Mouse (Mus musculus): ENCODE data around the gene Ube2t. TPM values are rescaled to one million over a fixed set of nuclear protein-coding genes. Genes with fewer than 3 reads are reported as not detected.

Gene Ube2t
- total and polyA plus RNA-seq, 3 experiments = 3.2 to 5.9 (median 5.9) TPM

GRCm38 (mm10) chr1:134995954-134996353 lies 33.6 kb downstream of the Ube2t start:
- WGBS = 35% methylated on average over 1 of the region's 1 CpGs
- Histone ChIP-seq H3K27me3 (ENCODE audit: control insufficient read depth, insufficient read depth, low read length) (no peaks in the 10 kb centered on the region), H3K4me3 (no peak overlapping the region), H3K9ac (ENCODE audit: low read depth, low read length) (no peak overlapping the region), H3K4me1 (ENCODE audit: control insufficient read depth, insufficient read depth, low read length) (no peaks in the 10 kb centered on the region), H3K36me3 (ENCODE audit: control insufficient read depth, insufficient read depth, low read length) (no peaks in the 10 kb centered on the region), H3K79me2 (replicated peaks; ENCODE audit: control insufficient read depth, insufficient read depth, low read length) (no peaks in the 10 kb centered on the region), H3K27ac (no peak overlapping the region)
- DNase-seq = no peak
- no peak for TF ChIP-seq POLR2A (IDR thresholded peaks at IDR 0.05; ENCODE audit: insufficient read depth, low read depth, low read length)
- no peak for TF ChIP-seq EP300 (IDR thresholded peaks at IDR 0.05; ENCODE audit: insufficient read depth, low read depth, low read length)
- no peak for TF ChIP-seq CTCF (IDR thresholded peaks at IDR 0.05)
- intact Hi-C loops (cut with DNase I) = no loop called here

- 94% methylated on average over 7 of the region's 7 CpGs for WGBS
- Histone ChIP-seq H3K9ac (ENCODE audit: low read depth, low read length) (no peak overlapping the region), H3K79me2 (replicated peaks; ENCODE audit: control insufficient read depth, insufficient read depth, low read length) (no peaks in the 10 kb centered on the region), H3K4me3 (no peak overlapping the region), H3K27me3 (ENCODE audit: control insufficient read depth, insufficient read depth, low read length) (no peaks in the 10 kb centered on the region), H3K36me3 (ENCODE audit: control insufficient read depth, insufficient read depth, low read length) (no peaks in the 10 kb centered on the region), H3K27ac (no peak overlapping the region), H3K4me1 (ENCODE audit: control insufficient read depth, insufficient read depth, low read length) (no peaks in the 10 kb centered on the region)
- intact Hi-C loops (cut with DNase I) = no loop called here
- no peak for DNase-seq
- TF ChIP-seq EP300 (IDR thresholded peaks at IDR 0.05; ENCODE audit: insufficient read depth, low read depth, low read length) (no peak), POLR2A (IDR thresholded peaks at IDR 0.05; ENCODE audit: insufficient read depth, low read depth, low read length) (no peak), CTCF (IDR thresholded peaks at IDR 0.05) (no peak)
Observed at GRCm38 (mm10) chr1:134996471-134996870, 34.1 kb downstream of the Ube2t start.

GRCm38 (mm10) chr1:134997568-134997967 lies 35.2 kb downstream of the Ube2t start:
- intact Hi-C loops (cut with DNase I) = no loop called here
- Histone ChIP-seq H3K27ac (no peak overlapping the region), H3K4me3 (no peak overlapping the region), H3K4me1 (ENCODE audit: control insufficient read depth, insufficient read depth, low read length) (no peaks in the 10 kb centered on the region), H3K9ac (ENCODE audit: low read depth, low read length) (no peak overlapping the region), H3K36me3 (ENCODE audit: control insufficient read depth, insufficient read depth, low read length) (no peaks in the 10 kb centered on the region), H3K27me3 (ENCODE audit: control insufficient read depth, insufficient read depth, low read length) (no peaks in the 10 kb centered on the region), H3K79me2 (replicated peaks; ENCODE audit: control insufficient read depth, insufficient read depth, low read length) (no peaks in the 10 kb centered on the region)
- DNase-seq = no peak
- TF ChIP-seq POLR2A (IDR thresholded peaks at IDR 0.05; ENCODE audit: insufficient read depth, low read depth, low read length) (no peak), CTCF (IDR thresholded peaks at IDR 0.05) (no peak), EP300 (IDR thresholded peaks at IDR 0.05; ENCODE audit: insufficient read depth, low read depth, low read length) (no peak)
- 79% methylated on average over 5 of the region's 5 CpGs for WGBS

GRCm38 (mm10) chr1:134998231-134998630 lies 35.9 kb downstream of the Ube2t start:
- 68% methylated on average over 8 of the region's 8 CpGs for WGBS
- Histone ChIP-seq H3K4me1 (ENCODE audit: control insufficient read depth, insufficient read depth, low read length) (no peaks in the 10 kb centered on the region), H3K4me3 (no peak overlapping the region), H3K27ac (no peak overlapping the region), H3K79me2 (replicated peaks; ENCODE audit: control insufficient read depth, insufficient read depth, low read length) (no peaks in the 10 kb centered on the region), H3K27me3 (ENCODE audit: control insufficient read depth, insufficient read depth, low read length) (no peaks in the 10 kb centered on the region), H3K9ac (ENCODE audit: low read depth, low read length) (no peak overlapping the region), H3K36me3 (ENCODE audit: control insufficient read depth, insufficient read depth, low read length) (no peaks in the 10 kb centered on the region)
- intact Hi-C loops (cut with DNase I) = no loop called here
- TF ChIP-seq EP300 (IDR thresholded peaks at IDR 0.05; ENCODE audit: insufficient read depth, low read depth, low read length) = no peak
- no peak for TF ChIP-seq POLR2A (IDR thresholded peaks at IDR 0.05; ENCODE audit: insufficient read depth, low read depth, low read length)
- no peak for DNase-seq

- Histone ChIP-seq H3K36me3 (ENCODE audit: control insufficient read depth, insufficient read depth, low read length) (no peaks in the 10 kb centered on the region), H3K79me2 (replicated peaks; ENCODE audit: control insufficient read depth, insufficient read depth, low read length) (no peaks in the 10 kb centered on the region), H3K4me1 (ENCODE audit: control insufficient read depth, insufficient read depth, low read length) (no peaks in the 10 kb centered on the region), H3K9ac (ENCODE audit: low read depth, low read length) (no peak overlapping the region), H3K27ac (no peak overlapping the region), H3K4me3 (no peak overlapping the region), H3K27me3 (ENCODE audit: control insufficient read depth, insufficient read depth, low read length) (no peaks in the 10 kb centered on the region)
- no peak for TF ChIP-seq EP300 (IDR thresholded peaks at IDR 0.05; ENCODE audit: insufficient read depth, low read depth, low read length)
- WGBS = 80% methylated on average over 9 of the region's 9 CpGs
- intact Hi-C loops (cut with DNase I) = no loop called here
- no peak for DNase-seq
Observed at GRCm38 (mm10) chr1:135000527-135000926, 38.2 kb downstream of the Ube2t start.

GRCm38 (mm10) chr1:135003346-135003745 lies 41.0 kb downstream of the Ube2t start:
- WGBS = 76% methylated on average over 4 of the region's 4 CpGs
- Histone ChIP-seq H3K79me2 (replicated peaks; ENCODE audit: control insufficient read depth, insufficient read depth, low read length) (no peaks in the 10 kb centered on the region), H3K27me3 (ENCODE audit: control insufficient read depth, insufficient read depth, low read length) (no peaks in the 10 kb centered on the region), H3K9ac (ENCODE audit: low read depth, low read length) (no peak overlapping the region), H3K4me1 (ENCODE audit: control insufficient read depth, insufficient read depth, low read length) (no peaks in the 10 kb centered on the region), H3K36me3 (ENCODE audit: control insufficient read depth, insufficient read depth, low read length) (no peaks in the 10 kb centered on the region), H3K4me3 (no peak overlapping the region), H3K27ac (no peak overlapping the region)
- intact Hi-C loops (cut with DNase I) = no loop called here
- no peak for DNase-seq
- TF ChIP-seq CTCF (IDR thresholded peaks at IDR 0.05) (no peak), POLR2A (IDR thresholded peaks at IDR 0.05; ENCODE audit: insufficient read depth, low read depth, low read length) (no peak), EP300 (IDR thresholded peaks at IDR 0.05; ENCODE audit: insufficient read depth, low read depth, low read length) (no peak)

Data from heart, adult 2 months (tissue).